Mouse (Mus musculus): Measurements from ENCODE around the gene Dbh. TPM values are rescaled to one million over a fixed set of nuclear protein-coding genes. Genes with fewer than 3 reads are reported as not detected.

Dbh gene
- total and polyA plus RNA-seq, 3 experiments, result not detected

DNA sequence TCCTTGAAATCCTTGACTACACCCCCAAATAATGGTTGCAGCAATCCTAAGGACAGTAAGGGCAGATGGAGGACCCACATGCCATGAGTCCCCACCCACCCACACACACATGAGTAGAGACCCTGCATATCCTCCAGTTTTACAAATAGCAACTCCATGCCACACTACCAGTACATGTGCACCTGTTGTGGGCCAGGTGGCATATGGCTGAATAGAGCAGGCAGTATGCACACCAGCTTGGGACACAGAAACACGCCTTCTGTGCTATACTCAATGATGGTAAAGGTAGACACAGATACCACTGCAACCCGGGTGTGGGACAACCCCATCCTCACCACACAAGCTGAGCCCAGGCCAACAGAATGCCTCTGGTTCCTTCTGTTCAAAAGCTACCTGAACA, 1.0 kb downstream of the Dbh start:
- no peaks in the 10 kb centered on the region for H3K4me1 ChIP-seq (ENCODE audit: control insufficient read depth in 1 of 2, insufficient read depth in 2 of 2, low read length in 2 of 2)
- H3K36me3 ChIP-seq (ENCODE audit: control insufficient read depth in 1 of 2, insufficient read depth in 2 of 2, low read length in 2 of 2), result no peaks in the 10 kb centered on the region
- no peaks in the 10 kb centered on the region for H3K79me2 ChIP-seq (ENCODE audit: control insufficient read depth, insufficient read depth, low read length, poor library complexity)
- DNase-seq (ENCODE audit: low read depth, low spot score), result no peak
- peaks cover 9 to 28% of the 10 kb centered on the region in 2 experiments for H3K27me3 ChIP-seq (ENCODE audit: control insufficient read depth in 1 of 2, insufficient read depth in 2 of 2, low read length in 2 of 2)
- H3K4me3 ChIP-seq (ENCODE audit: control insufficient read depth in 1 of 2, insufficient read depth in 1 of 2, low read depth in 2 of 2, low read length in 2 of 2), result no peak overlapping the region
- H3K9ac ChIP-seq (ENCODE audit: control insufficient read depth, low read depth, low read length, poor library complexity, severe bottlenecking), result no peak overlapping the region
- H3K9me3 ChIP-seq (replicated peaks; ENCODE audit: insufficient read depth, low read length), result no peaks in the 10 kb centered on the region
- no peak overlapping the region for H3K27ac ChIP-seq (ENCODE audit: control insufficient read depth, low read depth, low read length)
- TF ChIP-seq SIN3A (IDR thresholded peaks at IDR 0.05; ENCODE audit: low read length) (no peak), CHD2 (IDR thresholded peaks at IDR 0.05; ENCODE audit: low read length) (no peak), NRF1 (IDR thresholded peaks at IDR 0.05; ENCODE audit: insufficient read depth, low read depth, low read length, poor library complexity, severe bottlenecking) (no peak), SMC3 (IDR thresholded peaks at IDR 0.05; ENCODE audit: low read depth, low read length) (no peak), MXI1 (IDR thresholded peaks at IDR 0.05; ENCODE audit: low read depth, low read length) (no peak), USF1 (IDR thresholded peaks at IDR 0.05; ENCODE audit: low read depth, low read length) (no peak), TCF12 (IDR thresholded peaks at IDR 0.05; ENCODE audit: low read depth, low read length) (no peak), MAFK (IDR thresholded peaks at IDR 0.05; ENCODE audit: borderline replicate concordance, low read depth, low read length) (no peak), ELF1 (IDR thresholded peaks at IDR 0.05; ENCODE audit: low read depth, low read length) (no peak), TAL1 (IDR thresholded peaks at IDR 0.05; ENCODE audit: low read length) (no peak), TBP (IDR thresholded peaks at IDR 0.05; ENCODE audit: low read depth, low read length) (no peak), MAX (IDR thresholded peaks at IDR 0.05; ENCODE audit: low read length) (no peak), E2F4 (IDR thresholded peaks at IDR 0.05; ENCODE audit: borderline replicate concordance, low read depth, low read length) (no peak), BHLHE40 (IDR thresholded peaks at IDR 0.05; ENCODE audit: borderline replicate concordance, low read depth, low read length) (no peak), HCFC1 (IDR thresholded peaks at IDR 0.05; ENCODE audit: low read depth, low read length) (no peak)

DNA sequence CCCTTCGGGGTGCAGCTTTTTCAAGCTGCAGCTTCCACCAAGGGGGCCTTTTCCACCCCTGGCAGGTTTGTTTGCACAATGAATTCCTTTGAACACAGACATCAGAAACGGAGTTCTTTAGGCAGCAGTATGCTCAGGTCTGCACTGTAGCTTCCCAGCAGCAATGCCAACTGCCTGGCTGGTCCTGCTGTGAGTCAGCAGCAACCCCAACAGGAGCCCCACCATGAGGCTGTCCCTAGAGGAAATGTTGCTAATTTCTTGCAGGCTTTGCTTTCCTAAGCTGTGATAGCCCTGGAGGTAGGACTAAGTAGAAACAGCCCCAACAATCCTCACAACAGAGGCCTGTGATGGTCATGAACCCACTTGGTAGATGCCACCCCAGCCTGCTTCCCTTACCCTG, 2.0 kb downstream of the Dbh start:
- no peak for TF ChIP-seq SIN3A (IDR thresholded peaks at IDR 0.05; ENCODE audit: low read length)
- TF ChIP-seq POLR2AphosphoS5 (IDR thresholded peaks at IDR 0.05; ENCODE audit: borderline replicate concordance, low read depth, low read length), result no peak
- TF ChIP-seq GABPA (IDR thresholded peaks at IDR 0.05; ENCODE audit: low read depth, low read length), result no peak
- no peak for TF ChIP-seq NRF1 (IDR thresholded peaks at IDR 0.05; ENCODE audit: insufficient read depth, low read depth, low read length, poor library complexity, severe bottlenecking)

More for the DNA sequence above, 2.0 kb downstream of the Dbh start:
- Histone ChIP-seq H3K27ac (ENCODE audit: control insufficient read depth, low read depth, low read length) (no peak overlapping the region), H3K36me3 (ENCODE audit: control insufficient read depth in 1 of 2, insufficient read depth in 2 of 2, low read length in 2 of 2) (no peaks in the 10 kb centered on the region), H3K9ac (ENCODE audit: control insufficient read depth, low read depth, low read length, poor library complexity, severe bottlenecking) (no peak overlapping the region), H3K27me3 (ENCODE audit: control insufficient read depth in 1 of 2, insufficient read depth in 2 of 2, low read length in 2 of 2) (peaks cover 11 to 28% of the 10 kb centered on the region in 2 experiments), H3K79me2 (ENCODE audit: control insufficient read depth, insufficient read depth, low read length, poor library complexity) (no peaks in the 10 kb centered on the region), H3K4me3 (ENCODE audit: control insufficient read depth in 1 of 2, insufficient read depth in 1 of 2, low read depth in 2 of 2, low read length in 2 of 2) (no peak overlapping the region), H3K4me1 (ENCODE audit: control insufficient read depth in 1 of 2, insufficient read depth in 2 of 2, low read length in 2 of 2) (no peaks in the 10 kb centered on the region), H3K9me3 (replicated peaks; ENCODE audit: insufficient read depth, low read length) (no peaks in the 10 kb centered on the region)
- no peak for DNase-seq (ENCODE audit: low read depth, low spot score)

All from MEL (cell line).